Mouse (Mus musculus): ENCODE results near the gene Dnajb2. TPM values are rescaled to one million over a fixed set of nuclear protein-coding genes. Genes with fewer than 3 reads are reported as not detected.
"Not testable (repeated sequence)": the region's sequence is repeated elsewhere in the genome, so short reads cannot be mapped to it uniquely, and the experiment has no call there.

Gene Dnajb2
- polyA plus RNA-seq, 1 experiment from 2014 or later = 31.3 TPM

- WGBS = 71% methylated on average over 4 of the region's 4 CpGs
- H3K36me3 ChIP-seq (ENCODE audit: insufficient read depth, low read length); H3K27me3 ChIP-seq (ENCODE audit: insufficient read depth, low read length); H3K9me3 ChIP-seq (replicated peaks; ENCODE audit: low read length); H3K9ac ChIP-seq (ENCODE audit: low read depth, low read length); H3K4me3 ChIP-seq (replicated peaks; ENCODE audit: low read depth, low read length); H3K27ac ChIP-seq; ATAC-seq (replicated peaks; ENCODE audit: low FRiP score, low read depth); DNase-seq (ENCODE audit: low spot score); H3K4me2 ChIP-seq (ENCODE audit: low read length); H3K4me1 ChIP-seq (replicated peaks; ENCODE audit: insufficient read depth, low read length): not testable (repeated sequence)
- 0 out of 2 replicates have a peak, but pooled peaks have one; percentile 33 for TF ChIP-seq CTCF (IDR thresholded peaks at IDR 0.05; ENCODE audit: low read depth)
These were observed 3.7 kb upstream of the Dnajb2 start for GRCm38 (mm10) chr1:75232489-75232888.

- H3K9me3 ChIP-seq (replicated peaks; ENCODE audit: low read length) = no peaks in the 10 kb centered on the region
- ATAC-seq (replicated peaks; ENCODE audit: low FRiP score, low read depth) (no peak), DNase-seq (ENCODE audit: low spot score) (peak; percentile 90)
- H3K27ac ChIP-seq = no peak overlapping the region
- 0 out of 2 replicates have a peak overlapping the region, but pooled peaks have one; percentile 14 for H3K4me2 ChIP-seq (ENCODE audit: low read length)
- no peaks in the 10 kb centered on the region for H3K27me3 ChIP-seq (ENCODE audit: insufficient read depth, low read length)
- under 1% methylated on average over 8 of the region's 8 CpGs for whole genome bisulfite sequencing
- 0 out of 2 replicates have a peak, but pooled peaks cover 4% of the 10 kb centered on the region for H3K36me3 ChIP-seq (ENCODE audit: insufficient read depth, low read length)
- no peaks in the 10 kb centered on the region; the same call in 1 of the 2 replicates for H3K4me1 ChIP-seq (replicated peaks; ENCODE audit: insufficient read depth, low read length)
- H3K4me3 ChIP-seq (replicated peaks; ENCODE audit: low read depth, low read length) = no peak overlapping the region
- no peak overlapping the region for H3K9ac ChIP-seq (ENCODE audit: low read depth, low read length)
- peak; percentile 74 for TF ChIP-seq CTCF (IDR thresholded peaks at IDR 0.05; ENCODE audit: low read depth)
These were observed 1.6 kb upstream of the Dnajb2 start for GRCm38 (mm10) chr1:75234606-75235005.

- no peak overlapping the region for H3K27ac ChIP-seq
- ATAC-seq (replicated peaks; ENCODE audit: low FRiP score, low read depth) = no peak
- H3K27me3 ChIP-seq (ENCODE audit: insufficient read depth, low read length) = no peaks in the 10 kb centered on the region
- H3K9me3 ChIP-seq (replicated peaks; ENCODE audit: low read length) = no peaks in the 10 kb centered on the region
- no peak overlapping the region for H3K4me2 ChIP-seq (ENCODE audit: low read length)
- 76% methylated on average over 10 of the region's 10 CpGs for WGBS
- no peak overlapping the region for H3K4me3 ChIP-seq (replicated peaks; ENCODE audit: low read depth, low read length)
- no peak for TF ChIP-seq CTCF (IDR thresholded peaks at IDR 0.05; ENCODE audit: low read depth)
- H3K36me3 ChIP-seq (ENCODE audit: insufficient read depth, low read length) = peaks cover 16% of the 10 kb centered on the region; the same call in 1 of the 2 replicates
- H3K9ac ChIP-seq (ENCODE audit: low read depth, low read length) = no peak overlapping the region
- no peak for DNase-seq (ENCODE audit: low spot score)
- H3K4me1 ChIP-seq (replicated peaks; ENCODE audit: insufficient read depth, low read length) = no peaks in the 10 kb centered on the region; the same call in 1 of the 2 replicates
These were observed 3.4 kb downstream of the Dnajb2 start for GRCm38 (mm10) chr1:75239591-75239990.

- no peak overlapping the region for H3K27ac ChIP-seq
- no peak overlapping the region for H3K4me3 ChIP-seq (replicated peaks; ENCODE audit: low read depth, low read length)
- no peaks in the 10 kb centered on the region for H3K27me3 ChIP-seq (ENCODE audit: insufficient read depth, low read length)
- 91% methylated on average over 14 of the region's 14 CpGs for WGBS
- peaks cover 16% of the 10 kb centered on the region; the same call in 1 of the 2 replicates for H3K36me3 ChIP-seq (ENCODE audit: insufficient read depth, low read length)
- no peak overlapping the region for H3K9ac ChIP-seq (ENCODE audit: low read depth, low read length)
- H3K4me1 ChIP-seq (replicated peaks; ENCODE audit: insufficient read depth, low read length) = peaks cover 7% of the 10 kb centered on the region; the same call in 1 of the 2 replicates
- no peak for DNase-seq (ENCODE audit: low spot score)
- H3K9me3 ChIP-seq (replicated peaks; ENCODE audit: low read length) = no peaks in the 10 kb centered on the region
- H3K4me2 ChIP-seq (ENCODE audit: low read length) = no peak overlapping the region
- TF ChIP-seq CTCF (IDR thresholded peaks at IDR 0.05; ENCODE audit: low read depth) = no peak
- ATAC-seq (replicated peaks; ENCODE audit: low FRiP score, low read depth) = no peak
These were observed 7.2 kb downstream of the Dnajb2 start for GRCm38 (mm10) chr1:75243411-75243810.

- 91% methylated on average over 12 of the region's 12 CpGs for WGBS
- no peak overlapping the region for H3K27ac ChIP-seq
- no peaks in the 10 kb centered on the region for H3K27me3 ChIP-seq (ENCODE audit: insufficient read depth, low read length)
- H3K9me3 ChIP-seq (replicated peaks; ENCODE audit: low read length) = no peaks in the 10 kb centered on the region
- DNase-seq (ENCODE audit: low spot score) (no peak), ATAC-seq (replicated peaks; ENCODE audit: low FRiP score, low read depth) (no peak)
- peaks cover 7% of the 10 kb centered on the region; the same call in 1 of the 2 replicates for H3K4me1 ChIP-seq (replicated peaks; ENCODE audit: insufficient read depth, low read length)
- H3K4me3 ChIP-seq (replicated peaks; ENCODE audit: low read depth, low read length) = no peak overlapping the region
- peaks cover 12% of the 10 kb centered on the region; the same call in 1 of the 2 replicates for H3K36me3 ChIP-seq (ENCODE audit: insufficient read depth, low read length)
- no peak overlapping the region for H3K9ac ChIP-seq (ENCODE audit: low read depth, low read length)
- H3K4me2 ChIP-seq (ENCODE audit: low read length) = no peak overlapping the region
- no peak for TF ChIP-seq CTCF (IDR thresholded peaks at IDR 0.05; ENCODE audit: low read depth)
These were observed 8.1 kb downstream of the Dnajb2 start for GRCm38 (mm10) chr1:75244175-75244826.

- Histone ChIP-seq H3K9me3 (replicated peaks; ENCODE audit: low read length) (no peaks in the 10 kb centered on the region), H3K4me2 (ENCODE audit: low read length) (no peak overlapping the region), H3K36me3 (ENCODE audit: insufficient read depth, low read length) (peaks cover 12% of the 10 kb centered on the region; the same call in 1 of the 2 replicates), H3K4me3 (replicated peaks; ENCODE audit: low read depth, low read length) (no peak overlapping the region), H3K9ac (ENCODE audit: low read depth, low read length) (no peak overlapping the region), H3K4me1 (replicated peaks; ENCODE audit: insufficient read depth, low read length) (peaks cover 7% of the 10 kb centered on the region; the same call in 1 of the 2 replicates), H3K27me3 (ENCODE audit: insufficient read depth, low read length) (no peaks in the 10 kb centered on the region), H3K27ac (no peak overlapping the region)
- TF ChIP-seq CTCF (IDR thresholded peaks at IDR 0.05; ENCODE audit: low read depth) = peak; percentile 16; the same call in 1 of the 2 replicates
- peak; percentile 81 for DNase-seq (ENCODE audit: low spot score)
- peak; percentile 69 for ATAC-seq (replicated peaks; ENCODE audit: low FRiP score, low read depth)
- 25% methylated on average over 4 of the region's 4 CpGs for WGBS
These were observed 8.6 kb downstream of the Dnajb2 start for GRCm38 (mm10) chr1:75244836-75245235.
